Mouse (Mus musculus) CH12F3 (cell line): Measurements from ENCODE around the gene Olfml2a.

Experiments
- in situ Hi-C: fragments of 300-500 bp; cut with MboI; formaldehyde crosslinking; loops from 2 replicates; pipeline ENCODE4 v1.14.3; 2020; ENCODE audit warnings: low sequenced_read_pairs

The Olfml2a gene

DNA sequence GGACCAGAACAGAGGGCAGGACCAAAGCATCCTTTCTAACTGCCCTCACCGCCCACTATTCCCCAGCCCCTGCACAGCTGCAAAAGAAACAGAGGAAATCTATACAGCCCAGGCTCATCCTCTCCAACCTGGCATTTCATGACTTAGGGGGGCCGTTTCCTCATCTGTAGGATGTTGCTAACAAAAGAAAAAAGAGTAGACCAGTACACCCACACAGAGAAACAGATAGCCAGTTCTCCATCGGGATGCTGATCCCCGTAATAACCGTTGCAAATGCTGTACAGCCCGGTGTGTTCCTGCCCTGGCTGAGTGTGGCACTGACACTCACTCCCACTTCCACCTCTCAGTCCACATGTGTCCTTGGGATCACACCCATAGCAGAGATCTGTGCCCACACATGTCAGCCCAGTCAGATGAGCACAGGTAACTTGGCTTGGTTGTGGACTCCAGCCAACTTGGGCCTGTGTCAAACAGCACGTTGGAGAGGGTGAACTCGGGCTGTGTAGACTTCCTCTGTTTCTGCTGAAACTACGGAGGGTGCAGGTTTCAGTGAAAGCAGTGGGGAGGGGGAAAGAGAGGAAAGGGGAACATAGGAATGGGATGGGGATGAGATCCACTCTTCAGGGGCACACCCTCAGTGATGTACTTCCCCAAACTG lies 5.1 kb downstream of the Olfml2a start:
- in situ Hi-C loops = loop anchor here (10.0 kb wide), 1 partner anchor 248 kb away; no protein-coding TSS in a partner anchor

DNA sequence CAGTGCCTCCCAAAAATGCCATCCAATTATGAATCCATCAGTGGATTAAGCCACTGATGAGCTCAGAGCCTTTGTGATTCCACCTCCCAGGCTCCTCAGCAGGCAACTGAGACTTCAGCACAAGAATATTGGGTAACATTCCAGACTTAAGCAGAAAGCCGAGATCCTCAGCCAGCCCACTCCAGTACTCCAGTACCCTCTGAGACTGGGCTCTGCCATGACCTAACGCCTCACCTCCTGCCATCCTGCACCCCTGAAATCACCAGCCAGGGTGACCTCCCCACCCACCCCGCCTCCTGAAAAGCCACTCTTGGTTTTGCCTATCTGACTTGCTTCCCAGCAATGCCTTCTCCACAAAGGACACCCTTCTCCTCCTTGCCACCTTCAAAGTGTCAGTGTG lies 5.6 kb downstream of the Olfml2a start:
- in situ Hi-C loops = loop anchor here (10.0 kb wide), 1 partner anchor 247 kb away; no protein-coding TSS in a partner anchor

DNA sequence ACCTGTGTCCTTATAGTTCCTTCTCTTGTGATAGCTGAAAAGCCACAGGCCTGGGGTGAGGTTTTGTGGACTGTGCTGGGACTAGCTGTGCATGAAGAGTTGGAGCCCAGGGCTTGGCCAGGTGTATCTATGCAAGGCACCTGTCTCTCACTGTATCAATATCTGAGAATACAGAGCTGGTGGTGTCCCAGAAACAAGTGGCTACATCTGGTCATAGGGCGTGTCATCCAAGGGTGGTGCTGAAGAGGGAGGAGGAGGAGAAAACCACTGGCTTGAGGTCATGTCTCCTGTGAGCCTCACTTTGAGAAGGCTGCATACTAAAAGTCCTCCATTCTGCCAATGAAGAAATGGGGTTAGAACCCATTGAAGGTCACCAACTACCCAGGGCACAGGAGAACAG lies 6.2 kb downstream of the Olfml2a start:
- in situ Hi-C loops = loop anchor here (10.0 kb wide), 1 partner anchor 247 kb away; no protein-coding TSS in a partner anchor

DNA sequence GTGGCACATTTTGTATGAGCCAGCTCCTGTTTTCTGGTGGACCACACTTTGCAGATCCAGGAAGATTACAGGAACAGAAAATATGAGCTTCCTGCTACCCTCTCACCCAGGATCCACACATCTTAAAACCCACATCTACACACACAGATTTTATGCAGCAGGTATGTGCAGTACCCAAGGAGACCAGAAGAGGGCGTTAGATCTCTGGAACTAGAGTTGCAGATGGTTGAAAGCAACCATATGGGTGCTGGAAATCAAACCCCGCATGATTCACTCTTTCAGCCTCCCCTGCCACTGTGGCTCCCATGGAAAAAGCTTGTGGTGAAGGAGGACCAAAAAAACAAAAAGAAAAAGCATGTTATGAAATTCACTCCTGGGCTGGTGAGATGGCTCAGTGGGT lies 7.3 kb downstream of the Olfml2a start:
- in situ Hi-C loops = loop anchor here (10.0 kb wide), 1 partner anchor 246 kb away; no protein-coding TSS in a partner anchor

DNA sequence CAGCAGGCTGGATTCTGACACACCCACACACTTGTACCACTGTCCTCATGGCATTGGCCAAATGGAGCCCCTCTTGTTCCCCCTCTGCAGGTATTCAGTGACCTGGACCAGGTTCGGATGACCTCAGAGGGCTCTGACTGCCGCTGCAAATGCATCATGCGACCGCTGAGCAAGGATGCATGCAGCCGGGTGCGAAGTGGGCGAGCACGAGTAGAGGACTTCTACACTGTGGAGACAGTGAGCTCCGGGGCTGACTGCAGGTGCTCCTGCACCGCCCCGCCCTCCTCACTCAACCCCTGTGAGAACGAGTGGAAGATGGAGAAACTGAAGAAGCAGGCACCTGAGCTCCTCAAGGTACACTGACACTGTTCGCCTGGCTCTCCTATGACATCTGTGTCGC lies 9.6 kb downstream of the Olfml2a start:
- in situ Hi-C loops = no loop called here

DNA sequence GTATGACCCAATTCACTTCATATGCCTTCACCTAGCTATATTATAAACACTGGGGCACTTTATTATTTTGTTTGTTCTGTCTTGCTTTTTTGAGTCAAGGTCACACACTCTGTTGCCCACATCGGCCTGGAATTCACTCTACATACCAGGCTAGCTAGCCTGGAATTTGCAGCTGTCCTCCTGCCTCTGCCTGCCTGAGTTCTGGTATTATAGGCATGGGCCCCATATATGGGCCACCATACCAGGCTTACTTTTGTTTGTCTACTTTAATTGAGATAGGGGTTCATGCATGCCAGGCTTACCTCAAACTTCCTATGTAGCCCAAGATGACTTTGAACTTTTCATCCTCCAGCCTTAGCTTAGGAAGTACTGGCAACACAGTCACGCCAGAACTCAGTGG lies 10.1 kb downstream of the Olfml2a start:
- in situ Hi-C loops = no loop called here

DNA sequence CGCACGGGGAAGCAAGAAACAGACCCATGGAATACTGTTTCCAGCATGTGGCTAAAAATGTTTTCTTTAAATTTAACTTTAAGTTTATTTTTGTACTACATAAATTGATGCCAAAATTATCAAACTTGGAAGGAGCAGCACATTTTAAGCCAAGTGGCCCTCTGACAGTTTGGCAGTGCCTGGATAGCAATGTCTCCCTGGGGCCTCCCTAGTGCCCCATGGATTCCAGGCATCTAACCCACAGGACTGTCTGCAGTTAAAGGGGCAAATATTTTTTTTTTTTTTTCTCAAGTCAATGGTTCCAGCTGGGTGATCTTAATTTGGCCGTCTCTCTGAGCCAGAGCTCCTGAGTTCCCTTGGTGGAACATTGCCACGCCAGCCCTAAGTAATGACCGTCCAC lies 11.4 kb downstream of the Olfml2a start:
- in situ Hi-C loops = no loop called here

DNA sequence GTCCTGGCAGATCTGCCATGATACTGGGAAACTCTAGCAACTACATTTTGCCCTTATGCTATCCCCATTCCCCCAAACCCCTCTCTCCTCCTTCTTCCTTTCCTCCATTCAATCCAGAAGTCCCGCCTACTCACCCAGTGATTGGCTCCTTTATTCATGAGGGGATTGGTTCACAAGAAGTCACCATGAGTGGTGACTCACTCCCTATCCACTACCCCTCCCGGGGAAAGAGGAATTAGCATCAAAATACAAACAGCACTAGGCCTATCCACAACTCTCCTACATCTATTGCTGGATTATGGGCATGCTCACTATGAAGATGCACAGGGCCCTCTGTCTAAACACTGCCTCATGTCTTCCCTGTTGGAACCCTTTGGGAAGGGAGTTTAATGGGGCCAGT lies 12.2 kb downstream of the Olfml2a start:
- in situ Hi-C loops = no loop called here

DNA sequence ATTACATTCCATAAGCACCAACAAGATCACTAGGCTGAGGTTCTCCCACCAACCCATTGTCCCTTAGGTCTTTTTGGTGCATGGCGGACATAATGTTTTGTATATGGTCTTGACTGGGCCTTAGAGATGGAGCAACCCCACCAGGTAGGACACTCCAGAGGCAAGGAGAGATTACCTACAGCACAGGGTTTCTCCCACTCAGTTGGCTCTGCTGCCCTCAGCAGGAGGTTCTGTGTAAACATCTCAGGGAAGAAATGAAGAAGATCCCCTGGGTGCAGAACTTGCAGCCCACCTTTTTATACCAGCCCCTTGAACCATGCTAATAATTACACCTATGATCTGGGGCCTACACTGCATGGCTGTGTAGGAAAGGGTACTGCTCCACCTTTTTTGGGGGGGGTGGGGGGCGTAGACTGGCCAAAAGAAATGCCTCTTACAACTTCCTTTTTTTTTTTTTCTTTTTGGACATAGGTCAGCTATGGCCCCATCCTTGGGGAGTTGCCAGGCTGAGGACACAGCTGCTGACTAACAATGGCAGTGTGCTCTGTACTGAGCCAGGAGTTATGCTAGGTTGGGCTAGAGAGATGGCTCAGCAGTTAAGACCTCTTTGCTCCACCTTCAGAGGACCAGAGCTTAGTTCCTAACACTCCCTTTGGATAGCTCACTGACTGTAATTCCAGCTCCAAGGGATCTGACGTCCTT lies 12.8 kb downstream of the Olfml2a start:
- in situ Hi-C loops = no loop called here

DNA sequence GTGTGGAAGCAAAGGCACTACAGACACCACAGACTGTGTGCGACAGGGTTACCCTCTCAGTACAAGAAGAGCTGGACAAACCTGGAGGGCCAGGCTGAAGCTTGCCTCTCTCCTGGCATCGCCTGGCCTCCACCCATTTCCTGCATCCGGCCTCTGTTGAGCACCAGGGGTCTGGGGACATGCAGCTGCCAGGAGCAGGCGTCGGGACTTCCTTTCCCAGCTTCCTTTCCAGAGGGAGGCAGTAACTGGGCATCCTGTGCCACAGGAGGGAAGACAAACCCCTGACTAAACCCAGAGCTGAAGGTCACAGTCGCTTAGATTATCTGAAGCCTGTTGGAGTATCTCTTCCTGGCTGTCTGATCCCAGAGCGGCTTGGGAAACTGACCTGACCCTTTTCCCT lies 15.8 kb downstream of the Olfml2a start:
- in situ Hi-C loops = no loop called here

DNA sequence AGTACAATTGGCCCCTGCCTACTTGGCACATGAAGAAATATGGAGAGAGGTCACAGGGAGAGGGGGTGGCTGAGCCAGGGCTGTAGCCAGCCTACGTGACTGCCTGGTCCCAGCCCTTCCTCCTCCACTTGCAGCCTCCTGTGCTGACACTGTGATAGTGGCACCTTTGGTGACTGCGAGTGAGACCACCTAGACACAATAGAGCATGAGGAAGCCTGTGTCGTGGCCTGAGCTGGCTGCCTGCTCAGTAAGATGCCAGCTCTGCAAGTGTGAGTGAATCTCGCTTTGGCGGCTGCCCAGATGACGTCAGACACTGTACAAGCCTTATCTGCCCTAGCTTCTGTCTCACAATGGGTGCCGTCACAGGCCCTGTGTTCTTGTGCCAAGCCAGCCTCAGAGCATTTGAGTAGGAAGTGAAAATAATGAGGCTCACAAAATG lies 18.5 kb downstream of the Olfml2a start:
- in situ Hi-C loops = no loop called here

DNA sequence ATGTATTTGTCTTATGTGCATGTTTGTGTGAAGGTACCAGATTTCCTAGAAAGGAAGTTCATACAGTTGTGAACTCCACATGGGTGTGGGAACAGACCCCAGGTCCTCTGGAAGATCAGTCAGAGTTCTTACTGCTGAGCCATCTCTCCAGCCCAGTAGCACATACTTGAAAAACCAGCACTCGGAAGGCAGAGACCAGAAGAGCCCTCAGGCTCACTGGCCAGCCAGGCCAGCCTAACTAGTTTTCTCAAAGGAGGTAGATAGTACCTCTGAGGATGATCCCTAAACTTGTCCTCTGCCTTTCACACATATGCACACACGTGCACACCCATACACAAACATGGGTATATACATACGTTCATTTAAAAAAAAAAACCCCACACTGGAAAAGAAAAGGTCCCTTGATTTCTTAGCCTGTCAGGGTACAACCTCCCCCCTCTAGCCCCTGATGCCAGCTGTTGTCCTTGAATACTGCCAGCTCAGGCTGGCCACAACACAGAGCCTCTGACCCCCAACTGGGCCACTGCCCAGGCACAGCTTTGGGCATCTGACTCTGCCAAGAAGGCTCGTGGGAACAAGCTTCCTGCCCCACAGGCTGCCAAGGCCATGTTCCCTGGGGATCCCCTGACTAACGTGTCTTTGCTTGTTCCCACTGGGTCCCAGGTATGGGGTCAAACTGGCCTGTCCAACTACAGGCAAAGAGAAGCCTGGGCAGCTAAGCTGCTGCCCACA lies 21.5 kb downstream of the Olfml2a start:
- in situ Hi-C loops = no loop called here

DNA sequence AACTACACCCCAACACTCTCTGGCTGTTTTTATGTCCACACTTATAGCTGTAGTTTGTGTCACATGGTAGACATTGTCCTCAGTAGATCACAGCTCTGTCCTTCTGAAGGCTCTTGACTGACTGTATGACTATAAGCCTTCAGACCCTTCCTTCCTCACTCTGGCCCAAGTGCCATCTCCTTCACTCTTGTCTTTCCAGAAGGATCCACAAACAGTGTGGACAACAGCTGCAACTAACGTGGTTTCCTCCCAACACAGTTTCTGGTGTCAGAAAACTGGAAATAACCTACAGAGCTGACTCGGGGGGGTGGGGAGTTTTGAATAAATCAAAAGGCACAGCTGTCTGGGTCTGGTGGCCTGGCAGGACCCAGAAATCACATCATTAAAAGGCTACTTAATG lies 24.3 kb downstream of the Olfml2a start:
- in situ Hi-C loops = no loop called here

DNA sequence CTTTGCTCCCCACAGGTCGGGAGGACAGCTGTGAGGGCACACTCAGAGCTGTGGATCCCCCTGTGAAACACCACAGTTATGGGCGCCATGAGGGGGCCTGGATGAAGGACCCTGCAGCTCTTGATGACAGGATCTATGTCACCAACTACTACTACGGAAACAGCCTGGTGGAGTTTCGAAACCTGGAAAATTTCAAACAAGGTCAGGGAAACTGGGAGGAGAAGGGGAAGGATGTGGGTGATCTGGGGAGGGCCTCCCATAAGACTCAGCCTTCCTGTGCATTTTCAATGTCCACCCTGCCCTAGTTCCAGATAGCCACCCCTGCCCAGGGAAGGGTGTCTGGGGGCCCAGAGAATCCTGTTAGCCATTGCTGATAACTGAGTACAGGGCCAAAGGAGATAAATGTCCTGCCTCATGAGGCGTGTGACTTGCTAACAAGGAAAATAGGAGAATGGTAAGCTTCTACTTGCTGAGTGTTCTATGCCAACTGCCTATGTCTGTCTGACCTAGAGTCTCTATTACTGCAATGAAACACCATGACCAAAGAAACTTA lies 26.0 kb downstream of the Olfml2a start:
- in situ Hi-C loops = no loop called here

DNA sequence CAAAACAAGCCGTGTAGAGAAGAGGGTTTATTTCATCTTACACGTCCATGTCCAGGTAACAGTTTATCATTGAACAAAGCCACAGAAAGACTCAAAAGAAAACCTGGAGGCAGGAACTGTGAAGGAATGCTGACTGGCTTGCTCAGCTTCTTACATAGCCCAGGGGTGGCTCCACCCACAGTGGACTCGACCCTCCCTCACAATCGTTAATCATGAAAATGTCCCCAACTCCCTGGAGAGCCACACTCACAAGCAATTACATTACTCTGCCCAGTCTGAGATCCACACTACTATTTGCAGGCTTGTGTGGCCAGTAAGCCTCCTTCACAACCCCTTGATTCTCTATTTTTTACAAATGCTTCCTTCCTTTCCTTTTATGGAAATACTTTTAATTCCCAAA lies 32.4 kb downstream of the Olfml2a start:
- in situ Hi-C loops = no loop called here

DNA sequence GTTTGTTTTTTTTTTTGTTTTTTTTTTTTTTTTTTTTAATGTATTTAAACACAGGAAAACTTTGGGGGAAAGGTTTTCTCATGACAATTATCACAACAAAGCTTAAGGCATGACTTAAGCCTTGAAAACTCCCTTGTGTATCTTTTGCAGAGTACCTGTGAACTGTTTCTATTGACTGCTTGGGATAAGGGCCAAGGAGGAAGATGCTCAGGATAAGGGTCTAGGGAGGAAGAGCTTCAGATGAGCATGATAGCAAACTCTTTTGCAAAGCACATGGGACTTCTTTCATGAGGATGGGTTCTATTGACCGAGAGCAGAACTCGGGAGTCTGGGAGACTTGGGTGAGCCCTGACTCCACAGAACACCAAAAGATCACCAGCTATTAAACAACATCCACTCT lies 37.9 kb downstream of the Olfml2a start:
- in situ Hi-C loops = no loop called here

DNA sequence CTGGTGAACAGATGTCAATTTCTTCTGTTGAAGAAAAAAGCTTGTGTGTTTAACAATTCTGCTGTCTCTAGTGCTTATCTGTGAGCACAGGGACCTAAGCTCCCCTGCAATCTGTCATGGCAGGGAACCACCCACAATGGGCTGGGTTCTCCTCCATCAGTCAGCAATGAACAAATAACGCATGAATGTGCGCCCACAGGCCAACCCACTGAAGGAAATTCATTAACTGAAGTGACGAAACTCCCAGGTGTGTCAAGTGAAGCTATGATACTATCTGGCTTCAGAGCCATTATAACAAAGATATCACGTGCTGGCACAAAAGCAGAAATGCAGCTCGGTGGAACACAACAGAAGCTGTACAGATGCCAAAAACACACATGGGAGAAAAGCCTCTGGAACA lies 38.3 kb downstream of the Olfml2a start:
- in situ Hi-C loops = no loop called here

DNA sequence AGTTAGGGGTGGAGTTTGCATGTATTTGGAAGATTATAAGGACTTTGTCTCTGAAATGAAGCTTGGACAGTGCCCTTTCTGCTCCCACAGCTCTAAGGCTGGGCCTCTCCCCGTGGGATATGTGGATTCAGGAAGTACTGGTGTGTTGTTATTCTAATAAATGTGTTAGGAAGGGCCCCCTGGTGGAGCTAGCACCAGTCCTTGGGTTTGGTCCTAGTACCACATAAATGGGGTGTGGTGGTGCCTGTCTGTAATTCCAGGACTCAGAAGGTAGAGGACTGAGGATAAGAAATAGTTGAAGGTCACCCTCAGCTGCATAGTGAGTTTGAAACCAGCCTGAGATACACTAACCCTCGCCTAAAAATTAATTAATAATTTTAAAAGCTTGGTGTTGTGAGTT lies 41.4 kb downstream of the Olfml2a start:
- in situ Hi-C loops = no loop called here

DNA sequence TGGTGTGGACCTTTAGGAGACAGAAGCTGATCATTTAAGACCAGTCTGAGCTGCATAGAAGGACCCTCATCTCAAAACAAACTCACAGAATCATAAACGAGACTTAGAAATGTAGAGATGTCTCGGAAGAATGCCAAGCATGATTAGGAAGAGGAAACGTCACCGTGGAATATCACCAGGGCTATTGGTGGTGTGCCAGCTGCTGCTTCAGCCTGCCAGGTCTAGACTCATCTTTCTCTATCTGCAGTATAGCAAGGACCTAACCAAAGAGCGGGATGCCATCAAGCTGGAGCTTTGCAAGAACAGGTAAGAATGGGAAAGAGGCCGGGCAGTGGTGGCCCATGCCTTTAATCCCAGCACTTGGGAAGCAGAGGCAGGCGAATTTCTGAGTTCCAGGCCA lies 41.9 kb downstream of the Olfml2a start:
- in situ Hi-C loops = no loop called here

DNA sequence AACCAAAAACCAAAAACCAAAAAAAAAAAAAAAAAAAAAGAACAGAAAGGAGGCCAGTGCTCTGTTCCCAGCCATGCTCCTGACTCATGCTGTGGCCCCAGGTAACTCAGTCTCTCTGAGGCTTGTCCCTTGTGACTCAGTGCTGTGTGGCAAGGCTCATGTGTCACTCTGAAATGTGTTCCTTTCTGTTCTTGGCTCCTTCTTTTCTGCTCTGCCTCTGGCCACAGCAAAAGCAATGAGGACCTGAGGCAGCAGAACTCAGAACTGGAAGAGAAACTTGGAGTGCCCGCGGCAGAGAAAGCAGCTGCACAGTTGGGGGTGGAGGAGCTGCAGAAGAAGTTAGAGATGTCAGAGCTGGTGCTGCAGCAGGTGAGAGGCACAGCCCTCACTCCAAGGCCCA lies 42.4 kb downstream of the Olfml2a start:
- in situ Hi-C loops = no loop called here

DNA sequence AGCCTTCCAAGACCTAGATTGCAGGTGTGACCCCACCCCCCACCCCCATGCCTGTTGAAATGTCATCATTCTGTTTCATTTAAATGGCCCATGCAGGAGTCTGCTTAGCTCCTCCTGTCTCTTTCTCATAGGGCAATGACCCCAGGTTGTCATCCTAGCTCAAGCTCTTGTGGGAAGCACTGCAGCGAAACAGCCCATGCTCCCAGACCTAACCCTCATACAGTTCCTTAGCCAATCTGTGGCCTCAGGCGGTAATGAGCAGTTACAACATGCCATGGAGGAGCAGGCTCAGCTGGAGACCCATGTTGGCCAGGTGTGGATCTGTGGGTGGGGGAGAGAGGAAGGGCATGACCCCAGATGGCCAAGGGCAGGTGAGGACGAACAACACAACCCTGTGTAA lies 43.4 kb downstream of the Olfml2a start:
- in situ Hi-C loops = no loop called here
